Mouse (Mus musculus) thymus, adult 18-20 months (tissue): Measurements from ENCODE around the gene Ltbp1.

Experiments
- DNase-seq, 2 experiments: peaks; one replicate each; pipeline ENCODE4 v3.0.0; 2022; ENCODE audit warnings: mixed read lengths in 2 of 2

Gene Ltbp1

DNA sequence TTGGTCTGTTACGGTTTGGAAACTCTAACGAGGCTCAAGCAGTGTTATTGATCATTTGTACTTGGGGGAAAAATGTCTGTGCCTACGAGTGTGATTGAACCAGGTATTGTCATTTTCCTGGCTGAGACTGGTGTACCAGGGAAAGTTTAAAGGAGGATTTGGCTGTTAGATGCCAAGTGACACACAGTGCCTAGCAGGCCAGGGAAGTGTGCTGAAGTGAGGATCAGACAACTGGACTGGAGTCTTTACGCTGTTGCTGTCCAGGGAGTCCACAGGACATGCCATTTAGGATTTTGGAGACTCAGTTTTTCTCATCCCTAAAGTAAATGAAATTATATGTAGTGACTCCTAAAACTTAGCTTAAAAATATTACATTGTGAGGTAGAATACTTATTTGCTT is 174.9 kb downstream of the Ltbp1 start:
- DNase-seq: no peak

GRCm38 (mm10) chr17:75180956-75181588 is 175.7 kb downstream of the Ltbp1 start:
- no peak for DNase-seq

DNA sequence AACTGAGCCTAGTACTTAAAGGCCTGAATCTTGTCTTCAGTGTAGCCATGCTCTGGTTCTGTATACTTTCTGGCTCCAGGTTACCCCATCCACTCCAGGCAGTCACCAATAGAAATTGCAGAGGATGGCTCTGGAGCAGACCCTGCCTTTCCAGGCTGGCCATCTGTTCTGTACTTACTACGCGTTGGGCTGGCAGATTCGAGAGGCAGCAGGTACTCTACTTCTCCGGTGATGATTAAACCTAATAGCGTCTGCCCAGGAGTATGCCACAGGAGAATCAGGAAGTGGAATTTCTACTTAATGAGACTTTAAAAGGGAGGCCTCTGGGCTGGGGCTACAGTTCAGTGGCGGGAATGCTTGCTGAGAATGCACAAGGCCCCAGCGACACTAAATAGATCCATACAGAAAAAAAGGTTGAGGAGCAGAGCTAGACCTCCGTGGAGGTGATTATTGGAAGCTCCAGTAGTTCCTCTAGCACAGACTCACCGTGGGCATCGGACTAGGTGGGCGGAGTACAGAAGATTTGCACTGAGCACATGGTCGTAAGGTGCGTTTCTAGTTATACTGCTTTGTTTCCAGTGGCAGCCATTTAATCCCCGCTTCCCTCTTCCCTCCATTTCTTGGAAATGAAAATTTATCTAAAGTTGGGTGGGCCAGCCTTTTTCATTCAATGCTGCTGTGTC is 177.1 kb downstream of the Ltbp1 start:
- no peak for DNase-seq

- no peak for DNase-seq
These were observed 181.6 kb downstream of the Ltbp1 start for GRCm38 (mm10) chr17:75186732-75187509.

DNA sequence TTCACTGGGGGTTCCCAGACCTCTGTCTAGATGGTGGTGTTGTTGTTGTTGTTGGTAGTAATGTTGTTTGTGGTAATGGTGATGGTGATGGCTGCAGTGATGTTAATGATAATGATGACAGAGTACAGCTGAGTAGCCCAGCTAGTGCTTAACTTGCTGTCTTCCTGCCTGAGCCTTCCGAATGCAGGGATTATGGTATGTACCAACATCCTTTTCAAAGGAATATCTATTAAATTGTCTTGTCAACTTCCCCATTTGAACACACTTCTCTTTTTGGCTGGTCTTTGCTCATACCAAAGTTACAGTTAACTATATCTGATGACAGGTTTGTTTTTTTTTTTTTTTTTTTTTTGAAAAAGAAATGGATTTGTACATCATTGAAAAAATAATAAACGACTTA is 191.6 kb downstream of the Ltbp1 start:
- DNase-seq: no peak

GRCm38 (mm10) chr17:75198767-75199166 is 193.4 kb downstream of the Ltbp1 start:
- DNase-seq: no peak

DNA sequence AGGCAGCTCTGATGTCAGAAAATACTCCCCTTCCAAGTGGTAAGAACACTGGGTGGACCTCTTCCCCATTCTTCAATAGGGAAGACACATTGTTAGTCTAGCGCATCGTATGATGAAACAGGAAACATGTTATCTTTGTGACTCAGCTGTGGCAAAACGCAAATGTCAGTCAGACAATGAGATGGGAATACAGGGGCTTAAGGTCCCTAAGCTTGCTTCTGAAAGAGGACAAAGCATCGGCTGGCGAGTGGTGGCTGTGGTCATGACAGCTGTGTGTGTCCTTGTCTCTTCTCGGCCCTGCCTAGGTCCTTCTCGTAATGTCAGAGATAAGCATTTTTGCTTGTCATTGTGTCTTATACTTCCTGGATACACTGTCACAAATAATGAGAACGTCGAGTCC is 194.3 kb downstream of the Ltbp1 start:
- no peak for DNase-seq

DNA sequence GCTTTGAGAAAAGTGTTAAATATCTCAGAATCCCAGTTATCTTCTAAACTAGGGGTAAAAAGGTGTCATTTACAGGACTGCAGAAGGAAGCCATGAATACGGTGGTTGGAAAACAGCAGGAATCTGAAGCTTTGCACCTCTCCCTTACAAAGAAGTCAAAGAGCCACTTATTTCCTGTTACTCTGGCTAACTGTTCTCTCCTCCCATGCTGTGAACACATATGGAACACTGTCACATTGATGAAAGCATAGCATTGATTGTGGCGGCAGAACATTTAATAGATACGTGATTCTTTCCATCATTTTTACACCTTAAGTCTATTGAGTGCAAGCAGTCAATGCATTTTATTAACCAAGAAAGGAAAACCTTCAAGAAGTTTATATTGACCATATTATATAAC is 196.9 kb downstream of the Ltbp1 start:
- no peak for DNase-seq

GRCm38 (mm10) chr17:75204065-75204464 is 198.7 kb downstream of the Ltbp1 start:
- no peak for DNase-seq

- no peak for DNase-seq
These were observed 200.9 kb downstream of the Ltbp1 start for GRCm38 (mm10) chr17:75206281-75206680.

DNA sequence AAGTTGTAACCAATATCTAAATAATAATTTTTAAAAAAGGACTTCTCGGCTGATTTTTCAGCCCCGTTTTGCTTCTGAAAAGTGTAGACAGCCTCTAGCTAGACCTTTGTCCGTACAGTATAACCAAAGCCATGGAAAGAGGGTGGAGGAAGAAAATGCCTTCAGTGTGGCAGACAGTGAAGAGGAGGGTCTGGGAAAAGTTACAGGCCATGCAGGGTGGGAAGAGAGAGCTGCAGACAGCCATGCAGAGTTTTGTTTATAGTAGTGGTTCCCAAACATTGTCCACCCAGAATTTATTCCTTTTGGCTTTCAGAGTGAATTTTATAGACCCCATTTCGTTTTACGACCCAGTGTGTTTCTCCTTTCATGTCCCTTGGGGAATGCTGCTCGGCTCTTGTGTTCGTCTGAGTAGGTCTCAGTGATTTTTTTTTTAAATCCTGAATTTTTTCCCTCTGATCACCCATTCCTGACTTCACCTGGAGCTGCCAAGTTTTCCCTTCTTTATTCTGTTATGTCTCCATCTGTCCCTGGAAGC is 202.9 kb downstream of the Ltbp1 start:
- no peak for DNase-seq

- DNase-seq: no peak
These were observed 205.2 kb downstream of the Ltbp1 start for GRCm38 (mm10) chr17:75210526-75210925.

- DNase-seq: no peak
These were observed 211.0 kb downstream of the Ltbp1 start for GRCm38 (mm10) chr17:75216362-75216761.

DNA sequence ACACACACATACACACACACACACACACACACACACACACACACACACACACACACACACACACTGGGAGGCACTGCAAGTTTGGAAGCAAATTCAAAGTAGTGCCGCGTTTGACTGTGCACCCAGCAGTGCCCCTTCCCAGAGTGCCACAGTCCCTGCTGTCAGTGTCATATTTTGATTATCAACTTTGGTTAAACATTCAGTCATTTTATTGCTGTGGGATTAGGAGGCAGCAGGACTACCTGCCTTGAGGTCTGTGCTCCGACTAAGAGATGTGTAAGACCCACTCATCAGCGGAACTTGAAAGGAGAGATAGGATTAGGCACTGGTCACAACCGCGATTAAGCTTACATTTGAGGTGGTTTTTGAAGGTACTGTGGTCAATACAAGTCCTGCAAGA is 213.3 kb downstream of the Ltbp1 start:
- no peak for DNase-seq

DNA sequence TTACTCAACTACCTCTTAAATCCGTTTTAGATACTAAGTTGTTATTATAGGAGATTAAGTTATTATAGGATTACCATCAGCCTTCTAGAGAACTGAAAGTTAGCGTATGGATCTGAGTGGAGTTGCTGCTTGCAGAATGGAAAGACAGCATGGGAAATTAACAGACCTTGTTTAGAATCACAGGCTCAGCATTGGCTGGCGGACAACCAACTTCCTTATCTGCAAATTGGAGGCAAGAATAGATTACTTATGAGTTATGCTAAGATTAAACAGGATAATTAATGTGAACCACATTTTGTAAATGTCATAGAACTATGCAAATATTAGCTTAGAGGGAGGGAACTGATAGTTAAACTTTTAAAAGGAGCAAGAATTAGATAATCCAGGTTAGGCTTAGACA is 223.0 kb downstream of the Ltbp1 start:
- DNase-seq: no peak

DNA sequence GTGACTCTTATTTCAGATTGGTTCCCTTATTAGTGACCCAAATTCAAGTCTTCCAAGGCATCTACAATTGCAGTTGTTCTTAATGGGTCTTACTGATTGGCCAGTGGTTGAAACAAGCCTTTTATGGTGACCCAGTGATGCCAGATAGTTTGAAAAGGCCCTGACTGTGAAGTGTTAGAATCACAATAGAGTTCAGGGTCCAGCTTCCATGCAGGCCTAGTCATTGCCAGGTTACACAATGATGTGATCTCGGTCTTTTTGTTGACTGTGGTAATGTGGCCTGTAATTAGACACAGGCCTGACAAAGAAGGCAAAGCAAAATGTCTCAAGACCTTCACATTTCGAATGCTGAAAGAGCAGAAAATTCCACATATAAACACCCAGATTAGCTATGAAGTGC is 227.8 kb downstream of the Ltbp1 start:
- DNase-seq: no peak

DNA sequence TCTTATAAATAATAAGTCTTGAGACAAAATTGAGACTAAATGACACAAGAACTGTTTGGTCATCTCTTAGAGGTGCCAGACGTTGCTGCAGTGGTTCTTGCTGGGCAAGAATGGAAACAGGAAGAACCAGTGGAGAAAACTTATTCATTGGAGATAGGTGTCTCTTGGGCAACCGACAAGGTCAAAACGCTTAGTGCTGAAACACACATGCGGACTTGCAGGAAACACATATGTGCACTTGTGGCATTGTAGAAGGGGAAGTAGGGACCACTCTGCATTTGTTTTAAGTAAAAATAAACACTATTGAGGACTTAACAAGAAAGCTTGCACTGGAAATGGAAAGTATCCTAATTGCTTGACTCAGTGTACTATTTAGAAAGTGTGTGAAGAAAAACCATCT is 228.6 kb downstream of the Ltbp1 start:
- no peak for DNase-seq

GRCm38 (mm10) chr17:75235781-75236180 is 230.4 kb downstream of the Ltbp1 start:
- DNase-seq: no peak

GRCm38 (mm10) chr17:75236543-75236942 is 231.2 kb downstream of the Ltbp1 start:
- DNase-seq: no peak

GRCm38 (mm10) chr17:75237456-75237855 is 232.1 kb downstream of the Ltbp1 start:
- DNase-seq: no peak

GRCm38 (mm10) chr17:75238655-75239054 is 233.3 kb downstream of the Ltbp1 start:
- no peak for DNase-seq

- no peak for DNase-seq
These were observed 234.2 kb downstream of the Ltbp1 start for GRCm38 (mm10) chr17:75239545-75239944.

GRCm38 (mm10) chr17:75242086-75242485 is 236.7 kb downstream of the Ltbp1 start:
- no peak for DNase-seq

- DNase-seq: no peak
These were observed 237.9 kb downstream of the Ltbp1 start for GRCm38 (mm10) chr17:75243221-75243620.
